Comparison of ENCODE assay signal across 12 mouse cellular contexts in the genomic region with DNA sequence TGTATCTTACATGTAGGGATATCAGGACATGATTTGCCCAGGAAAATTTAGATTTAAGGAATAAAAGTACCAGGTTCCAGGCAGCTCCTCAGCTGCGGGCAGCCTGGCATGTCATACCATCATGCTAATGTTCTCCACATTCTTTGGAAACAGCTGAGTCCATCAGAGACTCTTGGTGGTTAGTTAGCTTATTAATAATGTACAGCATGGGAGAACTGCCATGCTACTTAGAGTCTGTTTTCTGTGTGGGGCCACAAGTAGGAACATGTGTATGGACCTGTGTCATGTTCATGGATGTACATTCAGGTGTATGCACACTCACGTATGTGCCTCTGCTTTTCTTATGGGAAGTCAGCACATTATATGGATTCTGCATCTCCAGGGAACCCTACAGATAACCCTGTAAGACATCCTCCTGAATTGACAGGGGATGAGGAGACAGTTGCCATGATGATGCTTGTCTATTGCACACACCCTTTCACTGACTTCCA. TPM values are rescaled to one million over a fixed set of nuclear protein-coding genes. Genes with fewer than 3 reads are reported as not detected.
DNase-seq lines count a peak whose midpoint lies in the region; ATAC-seq and TF ChIP-seq lines count a peak whose summit lies in the region.
"Had no signal": no experiment of that assay in that cellular context is flagged by ENCODE, and none has a peak within 500 bp of the region (broad histone marks: within the 10 kb centered on the region; RNA-seq: fewer than 3 reads in every experiment).

No protein-coding gene starts in this region.

- no peak overlapping the region for H3K9ac ChIP-seq in kidney, postnatal 0 days (ENCODE audit: low read depth, low read length)
- no peak overlapping the region for H3K9ac ChIP-seq in limb, embryonic 15.5 days
- H3K9ac ChIP-seq: embryonic facial prominence, embryonic 12.5 days had no signal

- no peaks in the 10 kb centered on the region for H3K27me3 ChIP-seq in kidney, postnatal 0 days (ENCODE audit: insufficient read depth, low read length)
- H3K27me3 ChIP-seq in G1E (ENCODE audit: insufficient read depth, low read length), result no peaks in the 10 kb centered on the region
- no peaks in the 10 kb centered on the region for H3K27me3 ChIP-seq in limb, embryonic 15.5 days
- H3K27me3 ChIP-seq: embryonic facial prominence, embryonic 12.5 days had no signal

- WGBS in kidney, postnatal 0 days, result 77% methylated on average over 2 of the region's 2 CpGs
- WGBS in limb, embryonic 15.5 days, result 76% methylated on average over 2 of the region's 2 CpGs

- intact Hi-C loops in left cerebral cortex, postnatal 10 days (cut with DNase I), result no loop called here

- ATAC-seq in kidney, postnatal 0 days (replicated peaks; ENCODE audit: low FRiP score, low read depth), result no peak
- ATAC-seq in G1E (ENCODE audit: extremely low read depth, insufficient number of reproducible peaks, low FRiP score, poor library complexity, severe bottlenecking), result no peak
- ATAC-seq in limb, embryonic 15.5 days (ENCODE audit: insufficient number of reproducible peaks, low FRiP score, low TSS enrichment, low read depth), result peak; percentile 0; the same call in 1 of the 2 replicates

- no peak overlapping the region for H3K27ac ChIP-seq in kidney, postnatal 0 days
- H3K27ac ChIP-seq in limb, embryonic 15.5 days, result no peak overlapping the region
- H3K27ac ChIP-seq: embryonic facial prominence, embryonic 12.5 days had no signal

- no peak overlapping the region for H3K4me3 ChIP-seq in kidney, postnatal 0 days (replicated peaks; ENCODE audit: low read depth, low read length)
- H3K4me3 ChIP-seq in G1E (ENCODE audit: low read depth, low read length), result no peak overlapping the region
- H3K4me3 ChIP-seq in limb, embryonic 15.5 days, result no peak overlapping the region
- H3K4me3 ChIP-seq: embryonic facial prominence, embryonic 12.5 days had no signal

- H3K4me1 ChIP-seq in kidney, postnatal 0 days (replicated peaks; ENCODE audit: insufficient read depth, low read length), result no peaks in the 10 kb centered on the region
- H3K4me1 ChIP-seq in G1E (ENCODE audit: insufficient read depth, low read depth, low read length), result no peaks in the 10 kb centered on the region
- no peaks in the 10 kb centered on the region for H3K4me1 ChIP-seq in limb, embryonic 15.5 days
- H3K4me1 ChIP-seq: embryonic facial prominence, embryonic 12.5 days had no signal

- no peak overlapping the region for H3K4me2 ChIP-seq in kidney, postnatal 0 days (ENCODE audit: low read length)
- H3K4me2 ChIP-seq in limb, embryonic 15.5 days, result no peak overlapping the region
- H3K4me2 ChIP-seq: embryonic facial prominence, embryonic 12.5 days had no signal

- peak; percentile 13 for DNase-seq in embryo, embryonic 10.5 days (ENCODE audit: low spot score)
- no peak for DNase-seq in embryo, embryonic 10 days (ENCODE audit: low spot score)
- DNase-seq in kidney, postnatal 0 days (ENCODE audit: low spot score), result peak; percentile 1
- no peak for DNase-seq in kidney, postnatal 10 days
- DNase-seq in G1E (ENCODE audit: low spot score), result no peak
- no peak for DNase-seq in left cerebral cortex, postnatal 10 days (ENCODE audit: extremely low spot score in 1 of 2, low spot score in 2 of 2)
- DNase-seq in layer of hippocampus, adult 9-10 months (ENCODE audit: low spot score), result no peak
- DNase-seq: cerebellum, adult 11 months had no signal

- H3K9me3 ChIP-seq in kidney, postnatal 0 days (replicated peaks; ENCODE audit: low read length), result peaks cover 57% of the 10 kb centered on the region
- H3K9me3 ChIP-seq in G1E (replicated peaks), result no peaks in the 10 kb centered on the region
- H3K9me3 ChIP-seq in limb, embryonic 15.5 days, result peaks cover 52% of the 10 kb centered on the region

- TF ChIP-seq CTCF in kidney, postnatal 0 days (IDR thresholded peaks at IDR 0.05; ENCODE audit: low read depth), result no peak
- TF ChIP-seq CTCF in G1E (IDR thresholded peaks at IDR 0.05; ENCODE audit: low read depth, low read length), result 0 out of 2 replicates have a peak, but pooled peaks have one; percentile 18

- H3K36me3 ChIP-seq in kidney, postnatal 0 days (ENCODE audit: insufficient read depth, low read length), result no peaks in the 10 kb centered on the region
- H3K36me3 ChIP-seq in G1E (replicated peaks), result no peaks in the 10 kb centered on the region
- H3K36me3 ChIP-seq in limb, embryonic 15.5 days, result no peaks in the 10 kb centered on the region
- H3K36me3 ChIP-seq: embryonic facial prominence, embryonic 12.5 days had no signal

RNA-seq across cellular contexts. Expression of gene Ugt1a1, which starts 2.7 kb away (rescaled TPM):
- polyA plus RNA-seq in kidney, postnatal 0 days (2015; fragmentation: Nextera tagmentation; extraction: Ambion mirVana), result 4.8 and 6.2 TPM in 2 replicates
- total RNA-seq in G1E (2014; fragmentation: Nextera tagmentation) (not detected in 2 replicates), G1E (2017) (0.06 and 0.22 TPM in 2 replicates)
- polyA plus RNA-seq in G1E (2012), result not detected in 2 replicates
- polyA plus RNA-seq in limb, embryonic 15.5 days (2015; fragmentation: Nextera tagmentation; extraction: Ambion mirVana), result 10.8 and 12.3 TPM in 2 replicates
- not detected for total RNA-seq in left cerebral cortex, postnatal 10 days (2021)
- total RNA-seq: layer of hippocampus, adult 8-10 months had no signal
- polyA plus RNA-seq: embryonic facial prominence, embryonic 12.5 days had no signal

RNA-seq across cellular contexts. Expression of gene Dnajb3, which starts 8.9 kb away (rescaled TPM):
- polyA plus RNA-seq in kidney, postnatal 0 days (2015; fragmentation: Nextera tagmentation; extraction: Ambion mirVana), result 11.7 and 13.6 TPM in 2 replicates
- total RNA-seq in G1E (2014; fragmentation: Nextera tagmentation), result not detected in 2 replicates
- total RNA-seq in G1E (2017), result 0.16 TPM in 1 of 2 replicates, not detected in the other
- polyA plus RNA-seq in G1E (2012), result not detected in 2 replicates
- polyA plus RNA-seq in limb, embryonic 15.5 days (2015; fragmentation: Nextera tagmentation; extraction: Ambion mirVana), result 11.1 and 11.6 TPM in 2 replicates
- total RNA-seq in left cerebral cortex, postnatal 10 days (2021), result 1 to 10 TPM; 3.9 to 5.0 TPM

RNA-seq across cellular contexts. Expression of gene Mroh2a, which starts 12.3 kb away (rescaled TPM):
- 0.60 and 0.66 TPM in 2 replicates for polyA plus RNA-seq in kidney, postnatal 0 days (2015; fragmentation: Nextera tagmentation; extraction: Ambion mirVana)
- total RNA-seq in G1E (2014; fragmentation: Nextera tagmentation) (not detected in 2 replicates), G1E (2017) (0.23 and 0.49 TPM in 2 replicates)
- not detected in 2 replicates for polyA plus RNA-seq in G1E (2012)
- polyA plus RNA-seq in limb, embryonic 15.5 days (2015; fragmentation: Nextera tagmentation; extraction: Ambion mirVana), result 1.6 and 2.2 TPM in 2 replicates
- under 1 TPM; 0.06 to 0.20 TPM for total RNA-seq in left cerebral cortex, postnatal 10 days (2021)

RNA-seq across cellular contexts. Expression of gene Ugt1a2, which starts 14.1 kb away (rescaled TPM):
- polyA plus RNA-seq in kidney, postnatal 0 days (2015; fragmentation: Nextera tagmentation; extraction: Ambion mirVana), result 176 and 217 TPM in 2 replicates
- not detected in 2 replicates for total RNA-seq in G1E (2014; fragmentation: Nextera tagmentation)
- 0.05 TPM in 1 of 2 replicates, not detected in the other for total RNA-seq in G1E (2017)
- polyA plus RNA-seq in G1E (2012), result not detected in 2 replicates
- polyA plus RNA-seq in limb, embryonic 15.5 days (2015; fragmentation: Nextera tagmentation; extraction: Ambion mirVana), result not detected in 2 replicates
- under 1 TPM in 1 of 2 experiments, not detected in 1; 0.17 TPM for total RNA-seq in left cerebral cortex, postnatal 10 days (2021)
- total RNA-seq: gastrocnemius, postnatal 4 days had no signal
- polyA plus RNA-seq: embryonic facial prominence, embryonic 12.5 days had no signal

RNA-seq across cellular contexts. Expression of gene Ugt1a5, which starts 48.7 kb away (rescaled TPM):
- polyA plus RNA-seq in kidney, postnatal 0 days (2015; fragmentation: Nextera tagmentation; extraction: Ambion mirVana), result 0.06 TPM in 1 of 2 replicates, not detected in the other
- not detected in 2 replicates for total RNA-seq in G1E (2014; fragmentation: Nextera tagmentation)
- 0.05 TPM in 1 of 2 replicates, not detected in the other for total RNA-seq in G1E (2017)
- polyA plus RNA-seq in G1E (2012), result not detected in 2 replicates
- not detected in 2 replicates for polyA plus RNA-seq in limb, embryonic 15.5 days (2015; fragmentation: Nextera tagmentation; extraction: Ambion mirVana)
- total RNA-seq in left cerebral cortex, postnatal 10 days (2021), result not detected
- polyA plus RNA-seq: embryonic facial prominence, embryonic 12.5 days had no signal

Comparison
In these comparisons a context has a peak if more than half of its experiments do, and no peak if none do; other contexts are left out.
1. DNase-seq: peak in embryo, embryonic 10.5 days (single experiment) and kidney, postnatal 0 days (single experiment); none in embryo, embryonic 10 days (single experiment), kidney, postnatal 10 days (single experiment), G1E (single experiment), left cerebral cortex, postnatal 10 days (0 of 2) and layer of hippocampus, adult 9-10 months (single experiment).
2. RNA of gene Dnajb3, which starts 8.9 kb away (polyA plus RNA-seq): 11.7 to 13.6 TPM in kidney, postnatal 0 days and 11.1 to 11.6 TPM in limb, embryonic 15.5 days; not detected in G1E; every median in the first group is over 10 times any median in the second.